Mouse (Mus musculus): ENCODE measurements around the gene Ppp1r1a.

Gene Ppp1r1a

DNA sequence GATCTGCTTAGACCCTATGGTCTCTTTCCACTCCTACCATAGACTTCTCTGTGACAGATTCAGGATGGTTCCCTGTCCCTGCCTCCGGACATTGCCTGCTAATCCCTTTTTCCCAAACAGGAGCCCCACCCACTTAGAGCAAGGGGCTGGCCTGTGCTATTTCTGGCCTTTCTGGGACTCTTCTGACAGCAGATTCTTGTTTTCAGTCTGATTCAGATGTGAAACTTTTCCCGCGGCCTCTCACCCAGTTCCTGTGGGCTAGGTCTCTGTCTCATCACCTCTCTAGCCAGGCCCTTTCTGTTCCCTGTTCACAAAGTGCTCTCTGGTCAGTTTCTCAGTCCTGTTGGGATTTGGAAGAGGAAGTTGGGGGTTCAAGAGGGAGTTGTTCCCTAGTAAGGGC, 22.9 kb downstream of the Ppp1r1a start:
- no peak for DNase-seq (ENCODE audit: low spot score in 2 of 2)

DNA sequence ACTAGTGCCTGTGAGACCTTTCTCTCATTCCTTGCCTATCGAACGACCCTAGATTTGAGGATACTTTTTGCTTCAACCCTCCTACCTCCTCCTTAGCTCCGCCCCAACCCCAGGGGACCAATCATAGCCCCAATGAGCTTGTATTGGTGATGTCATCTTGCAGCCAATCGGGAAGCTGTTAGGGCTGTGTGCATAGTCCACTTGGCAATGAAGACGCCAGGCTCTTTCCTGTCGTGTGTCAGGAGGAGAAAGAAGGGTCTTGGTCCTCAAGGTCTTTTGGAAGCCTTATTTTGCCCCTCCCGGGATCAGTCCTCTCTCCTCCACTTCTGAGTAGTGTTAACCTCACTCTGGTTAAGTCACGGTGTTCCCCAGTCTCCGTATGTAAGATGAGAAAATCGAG, 23.7 kb downstream of the Ppp1r1a start:
- DNase-seq (ENCODE audit: low spot score in 2 of 2): peak; percentile 74 to 85

DNA sequence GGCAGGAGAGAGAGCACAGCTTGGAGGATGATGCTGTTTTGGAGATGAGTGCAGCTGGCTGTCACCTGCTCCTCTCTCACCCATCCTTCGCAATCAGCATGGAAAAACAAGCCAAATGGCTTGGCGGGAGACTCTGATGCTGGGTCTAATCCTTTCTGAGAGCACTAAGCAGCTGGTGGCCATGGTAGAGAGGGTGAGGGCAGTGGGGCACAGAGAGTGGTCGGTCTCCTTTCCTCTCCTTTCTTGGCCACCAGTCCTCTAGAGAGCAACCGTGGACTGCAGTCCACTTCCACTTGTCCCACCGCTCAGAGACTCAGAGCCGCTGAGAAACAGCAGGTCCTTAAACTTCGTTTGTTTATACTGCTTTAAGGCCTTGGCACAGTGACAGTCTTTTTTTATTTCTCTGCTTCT, 24.2 kb downstream of the Ppp1r1a start:
- no peak for DNase-seq (ENCODE audit: low spot score in 2 of 2)

DNA sequence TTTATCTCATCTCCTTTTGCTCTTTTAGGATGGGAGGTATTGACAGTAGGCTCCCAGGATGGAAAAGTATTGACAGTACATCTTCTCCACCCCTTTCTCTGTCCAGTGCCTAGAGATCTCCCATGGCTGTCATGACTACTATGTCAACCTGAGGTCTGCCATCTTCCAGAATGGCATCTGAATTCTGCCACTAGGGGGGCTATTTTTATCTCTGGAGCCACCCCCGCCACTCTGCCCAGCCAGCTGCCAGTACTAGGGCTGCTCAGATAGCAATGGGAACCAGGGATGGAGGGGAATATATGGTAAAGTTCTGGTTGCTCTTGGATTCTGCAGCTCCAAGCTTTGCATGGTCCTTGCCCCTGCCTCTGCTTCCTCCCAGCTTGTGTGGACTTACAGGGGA, 26.2 kb downstream of the Ppp1r1a start:
- DNase-seq (ENCODE audit: low spot score in 2 of 2): no peak

DNA sequence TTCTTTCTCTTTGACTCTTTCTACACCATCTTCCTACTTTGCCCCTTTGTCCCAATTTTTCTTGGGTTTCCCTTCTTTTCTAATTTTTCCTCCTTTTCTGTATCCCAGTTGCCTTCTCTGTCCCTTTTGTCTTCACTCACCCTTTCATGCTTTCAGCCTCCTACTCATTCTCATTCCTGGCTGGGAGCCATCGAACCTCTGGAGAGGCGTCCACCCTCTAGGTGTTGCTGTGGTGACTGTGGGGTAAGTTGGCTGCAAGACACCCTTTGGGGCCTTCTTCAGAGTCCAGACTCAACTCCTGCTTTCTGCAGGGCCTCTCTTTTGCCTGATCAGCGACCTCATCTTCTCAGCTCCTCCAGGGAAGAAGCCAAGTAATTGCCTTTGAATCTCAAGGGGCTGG, 28.5 kb downstream of the Ppp1r1a start:
- no peak for DNase-seq (ENCODE audit: low spot score in 2 of 2)

DNA sequence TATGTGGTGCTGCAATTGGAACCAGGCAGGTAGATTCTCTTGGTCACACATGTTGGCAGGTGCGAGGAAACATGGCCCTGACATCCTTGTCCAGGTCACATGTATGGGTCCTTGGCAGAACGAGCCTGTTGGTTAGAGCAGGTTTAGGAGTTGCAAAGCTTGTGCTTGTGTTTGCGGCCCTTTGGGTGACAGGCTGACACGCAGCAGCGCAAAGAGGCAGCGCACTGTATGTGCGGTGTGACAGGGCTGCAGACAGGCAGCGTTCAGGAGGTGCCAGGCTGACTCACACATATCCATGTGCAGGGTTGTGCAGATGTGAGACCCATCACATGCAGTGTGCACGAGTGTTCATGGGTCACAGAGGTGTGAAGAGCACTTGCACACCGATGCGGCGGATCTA, 34.1 kb downstream of the Ppp1r1a start:
- DNase-seq (ENCODE audit: low spot score in 2 of 2): no peak

DNA sequence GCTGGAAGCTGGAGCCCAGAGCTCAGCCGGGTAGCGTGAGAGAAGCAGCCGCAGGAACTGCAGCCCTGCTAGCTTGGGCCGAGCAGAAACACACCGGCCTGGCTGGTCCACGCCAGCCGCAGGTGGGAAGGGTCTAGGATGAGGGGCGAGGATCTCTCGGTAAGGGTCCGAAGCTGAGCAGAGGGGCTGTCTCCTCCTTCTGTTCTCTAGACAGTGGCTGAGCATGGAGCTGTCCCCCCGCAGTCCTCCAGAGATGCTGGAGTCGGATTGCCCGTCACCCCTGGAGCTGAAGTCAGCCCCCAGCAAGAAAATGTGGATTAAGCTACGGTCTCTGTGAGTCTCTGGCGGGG, 34.6 kb downstream of the Ppp1r1a start:
- DNase-seq (ENCODE audit: low spot score in 2 of 2): no peak

DNA sequence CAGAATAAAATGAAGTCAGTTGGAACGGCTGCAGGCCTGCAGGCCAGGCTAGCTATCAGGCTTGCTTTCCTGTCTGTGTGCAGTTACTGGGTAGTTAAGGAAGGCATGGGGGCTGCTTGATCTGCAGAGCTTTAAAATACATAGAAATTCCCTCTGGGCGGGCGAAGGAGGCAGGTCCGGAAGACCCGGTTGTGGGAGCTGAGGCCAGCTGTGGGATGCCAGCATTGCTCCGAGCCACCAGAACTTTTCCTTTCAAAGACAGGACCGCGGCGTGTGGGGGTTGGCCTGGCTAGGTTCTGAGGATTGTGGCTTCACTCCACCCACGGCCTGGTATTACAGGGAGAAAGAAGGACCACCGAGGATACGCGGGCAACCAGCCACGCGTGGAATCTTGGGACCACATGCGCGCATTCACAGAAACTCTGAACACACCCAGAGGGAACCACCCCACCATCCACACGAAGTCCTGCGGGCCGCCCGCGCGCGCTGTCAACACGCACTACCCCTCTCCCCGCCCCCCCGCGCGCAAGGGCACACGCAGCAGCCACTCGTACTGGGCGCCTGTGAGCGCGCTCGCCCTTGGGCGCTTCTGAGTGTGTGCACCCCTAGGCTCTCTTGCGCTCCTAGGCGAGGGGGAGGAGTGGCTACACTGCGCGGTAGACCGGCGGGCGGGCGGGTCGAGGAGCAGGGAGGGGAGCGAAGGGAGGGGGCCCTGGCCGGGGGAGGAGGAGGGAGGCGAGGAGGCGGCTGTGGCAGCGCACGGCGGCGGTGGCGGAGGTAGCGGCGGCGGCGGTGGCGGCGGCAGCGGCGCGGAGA, 35.2 kb downstream of the Ppp1r1a start, which contains the start of gene Pde1b:
TSS of gene Pde1b (plus strand) at position 600 of the 816 bp plus-strand sequence.
- DNase-seq (ENCODE audit: low spot score in 2 of 2): peak in 1 of 2 experiments; percentile 49

DNA sequence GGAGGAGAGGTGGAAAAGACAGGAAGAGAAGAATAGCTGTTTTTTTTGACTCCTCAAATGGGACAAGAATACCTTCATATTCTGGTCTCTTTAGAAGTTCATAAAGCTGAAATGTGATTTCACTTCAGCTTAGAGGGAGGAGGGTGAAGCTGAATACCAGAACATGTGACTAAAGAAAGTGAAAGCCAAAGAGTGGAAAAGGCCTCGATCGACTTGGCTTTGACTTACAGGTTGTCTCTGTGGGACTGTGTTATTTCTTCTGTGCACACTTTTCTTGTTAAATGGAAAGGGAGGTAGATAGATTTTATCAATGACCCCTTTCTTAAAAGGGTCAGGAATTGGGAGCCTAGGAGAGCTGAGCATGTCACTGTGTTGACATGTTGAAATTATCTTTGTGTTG, 36.6 kb downstream of the Ppp1r1a start:
- DNase-seq (ENCODE audit: low spot score in 2 of 2): no peak

DNA sequence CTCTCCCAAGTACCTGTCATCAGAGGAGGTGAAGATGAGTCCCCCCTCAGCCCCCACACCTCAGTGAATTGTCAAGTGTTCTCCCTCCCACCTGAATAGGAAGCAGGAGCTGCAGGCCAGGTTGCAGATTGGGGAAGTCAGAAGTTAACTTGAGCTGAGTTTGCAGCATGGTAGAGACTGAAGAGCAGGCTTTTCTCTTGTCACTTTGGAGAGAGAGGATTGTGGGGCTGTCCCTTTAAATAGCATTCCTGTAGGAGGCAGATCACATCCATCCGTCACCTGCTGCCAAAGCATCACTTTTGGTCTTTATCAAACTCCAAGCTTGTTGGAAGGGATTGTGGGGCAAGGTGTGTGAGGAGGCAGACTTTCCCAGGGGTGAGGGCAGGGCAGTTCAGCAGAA, 37.1 kb downstream of the Ppp1r1a start:
- DNase-seq (ENCODE audit: low spot score in 2 of 2): no peak

DNA sequence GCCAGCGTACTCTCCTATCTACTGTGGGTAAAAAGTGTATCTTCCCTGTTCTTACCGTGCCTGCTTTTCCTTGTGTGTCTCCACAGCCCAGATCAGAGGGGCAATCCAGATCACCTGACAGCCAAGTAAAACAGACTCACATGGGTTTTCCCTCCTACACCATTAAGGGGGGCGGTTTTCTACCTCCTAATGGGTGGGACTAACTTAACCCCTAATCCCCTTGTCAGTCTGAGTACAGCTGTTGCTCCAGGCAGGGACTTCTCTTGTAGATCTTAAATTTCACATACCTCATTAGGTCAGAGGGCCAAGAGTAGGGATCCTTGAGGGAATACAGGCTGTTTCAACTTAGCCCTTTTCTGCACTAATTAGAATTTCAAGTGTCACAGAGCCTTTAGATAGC, 39.6 kb downstream of the Ppp1r1a start:
- no peak for DNase-seq (ENCODE audit: low spot score in 2 of 2)

DNA sequence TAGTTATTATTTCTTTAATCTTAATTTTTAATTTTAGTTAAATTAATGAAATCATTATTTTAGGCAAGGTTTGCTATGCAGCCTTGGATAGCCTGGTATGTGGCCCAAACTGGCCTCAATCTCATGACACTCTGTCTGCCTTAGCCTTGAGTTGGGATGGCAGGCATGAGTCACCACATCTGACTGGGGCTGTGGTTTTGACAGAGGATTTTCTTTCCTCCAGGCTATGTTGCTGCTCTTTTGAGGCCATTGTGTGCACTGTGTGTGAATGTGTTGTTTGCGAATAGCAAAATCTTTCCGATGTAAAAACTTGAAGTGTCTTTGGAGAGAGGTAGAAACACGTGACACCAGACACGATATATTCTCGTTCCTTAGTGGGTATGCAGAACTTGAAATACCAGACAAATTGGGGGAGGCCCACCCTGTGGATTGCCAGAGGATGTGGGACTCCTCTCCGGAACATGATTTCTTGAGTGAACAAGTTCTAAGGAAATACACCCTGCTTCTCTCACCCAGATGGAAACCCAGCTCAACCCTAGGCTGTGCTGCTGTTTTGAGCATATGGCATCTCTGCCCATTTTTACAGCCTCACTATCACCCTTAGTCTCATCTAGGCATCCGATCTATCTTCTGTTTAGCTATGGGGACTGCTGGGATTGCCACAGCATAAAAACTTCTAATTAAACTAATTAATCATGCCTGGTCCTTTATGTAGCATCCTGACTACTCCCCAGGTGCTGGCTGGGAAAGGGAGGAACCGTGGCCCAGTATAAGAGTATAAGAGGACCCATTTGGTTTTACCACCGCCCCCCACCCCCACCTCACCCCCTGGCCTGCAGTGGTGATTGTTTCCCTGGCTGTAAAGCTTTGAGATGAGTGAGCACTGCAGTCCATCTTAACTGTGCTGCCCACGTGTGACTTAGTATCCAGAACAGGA, 41.3 kb downstream of the Ppp1r1a start:
- no peak for DNase-seq (ENCODE audit: low spot score in 2 of 2)

DNA sequence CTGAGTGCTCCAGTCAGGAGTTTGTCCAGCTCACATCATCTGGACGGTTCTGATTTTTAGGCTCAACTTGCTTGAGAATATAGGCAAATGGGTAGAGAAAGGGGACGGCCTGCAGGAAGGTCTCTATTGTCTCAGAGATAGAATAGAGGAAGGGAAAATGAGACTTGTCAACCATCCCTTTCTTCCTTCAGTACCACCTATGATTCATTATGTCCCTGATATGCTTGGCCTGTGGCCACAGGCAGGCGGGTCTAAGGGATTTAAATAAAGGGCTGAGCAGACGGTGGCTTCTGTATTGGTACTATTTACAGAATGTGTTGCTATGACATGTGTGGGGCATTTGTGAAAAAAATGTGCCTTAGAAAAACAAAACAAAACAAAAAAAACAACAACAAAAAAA, 49.5 kb downstream of the Ppp1r1a start:
- DNase-seq (ENCODE audit: low spot score in 2 of 2): no peak

DNA sequence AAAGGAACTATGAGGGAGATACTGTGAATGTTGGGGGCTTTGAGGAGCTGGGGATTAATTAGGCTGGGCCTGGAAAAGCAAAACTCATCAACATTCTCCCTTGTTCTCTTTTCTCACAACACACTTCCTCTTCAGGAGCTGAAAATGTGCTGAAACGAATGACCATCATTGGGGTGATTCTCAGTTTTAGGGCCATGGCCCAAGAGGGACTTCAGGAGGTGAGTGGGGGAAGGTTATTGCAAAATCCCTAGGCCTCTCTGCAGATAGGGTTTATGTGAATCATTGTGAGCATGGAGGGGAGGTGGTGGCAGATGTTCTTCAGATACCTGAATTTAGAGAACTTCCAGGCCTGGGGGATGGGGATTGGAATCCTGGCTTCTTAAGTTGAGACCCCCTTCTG, 51.1 kb downstream of the Ppp1r1a start:
- DNase-seq (ENCODE audit: low spot score in 2 of 2): no peak

DNA sequence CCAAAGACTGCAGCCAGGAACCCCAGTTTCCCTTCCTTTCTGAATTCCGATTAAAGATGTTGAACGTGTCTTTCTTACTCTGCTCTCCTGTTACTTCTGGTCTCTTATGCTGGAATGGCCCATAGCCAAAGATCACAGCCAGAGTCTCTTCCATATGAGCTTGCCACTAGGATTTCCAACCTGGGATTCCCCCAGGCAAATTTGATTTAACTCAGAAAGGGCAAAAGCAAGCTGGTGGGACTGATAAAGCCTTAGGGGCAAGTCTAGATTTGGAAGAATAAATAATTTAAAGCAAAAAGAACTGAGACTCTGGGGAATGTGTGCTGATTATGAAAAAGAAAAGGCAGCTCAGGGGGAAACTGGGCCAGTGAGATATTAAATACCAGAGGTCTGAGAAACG, 52.7 kb downstream of the Ppp1r1a start:
- no peak for DNase-seq (ENCODE audit: low spot score in 2 of 2)

DNA sequence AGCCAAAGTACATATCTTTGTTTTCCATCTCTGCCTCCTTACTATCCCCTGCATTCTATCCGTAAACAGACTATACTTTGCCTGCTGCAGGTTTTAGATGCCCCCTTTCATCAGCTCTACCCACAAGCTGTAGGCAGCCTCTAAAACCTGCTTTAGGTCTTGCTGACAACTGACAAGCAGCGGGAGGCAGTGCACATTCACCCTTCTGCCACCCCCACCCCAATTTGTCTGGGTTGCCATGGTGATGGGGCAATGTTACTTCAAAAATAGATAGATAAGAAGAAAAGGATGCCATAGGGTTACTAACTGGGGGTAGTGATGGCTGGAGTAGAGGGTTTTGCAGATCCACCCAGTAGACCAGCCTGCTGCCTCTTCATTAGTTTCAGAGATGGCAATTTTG, 53.3 kb downstream of the Ppp1r1a start:
- peak in 1 of 2 experiments; percentile 28 for DNase-seq (ENCODE audit: low spot score in 2 of 2)

DNA sequence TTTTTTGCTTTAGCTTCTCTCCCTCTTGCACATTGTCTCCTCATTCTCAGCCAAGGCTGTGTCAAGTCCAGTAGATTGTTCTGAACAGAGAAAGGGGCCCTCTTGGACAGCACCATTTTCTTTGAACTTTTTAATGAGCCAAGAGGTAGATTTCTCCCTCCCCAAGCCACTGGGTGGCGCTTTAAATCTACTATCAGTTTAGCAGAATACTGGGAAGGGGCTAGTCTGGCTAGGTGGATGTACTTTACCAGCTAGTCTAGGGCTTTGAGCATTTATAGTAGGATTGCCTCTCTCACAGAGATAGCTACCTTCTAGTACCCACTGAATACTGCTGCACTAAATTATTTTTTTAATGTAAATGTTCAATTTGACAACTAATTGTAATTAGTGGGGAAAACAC, 55.3 kb downstream of the Ppp1r1a start:
- peak in 1 of 2 experiments; percentile 30 for DNase-seq (ENCODE audit: low spot score in 2 of 2)
